11 mouse cellular contexts compared by ENCODE assay signal in the genomic region with DNA sequence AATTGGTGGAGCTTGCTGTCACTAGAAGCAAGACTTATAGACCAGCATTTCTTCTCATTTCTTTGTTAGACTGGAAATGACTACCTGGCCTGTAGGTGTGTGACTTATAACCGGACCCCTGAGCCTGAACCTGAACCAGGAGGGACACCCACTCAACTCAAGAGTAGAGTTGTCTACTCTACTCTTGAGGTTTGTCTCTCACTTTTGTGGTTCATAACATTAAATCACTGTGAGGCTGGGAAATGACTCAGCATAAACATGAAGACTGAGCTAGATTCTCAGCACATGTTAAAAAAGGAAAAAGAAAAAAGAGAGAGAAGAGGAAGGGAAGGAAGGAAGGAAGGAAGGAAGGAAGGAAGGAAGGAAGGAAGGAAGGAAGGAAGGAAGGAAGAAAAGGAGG.
"Had no signal": no experiment of that assay in that cellular context is flagged by ENCODE, and none has a peak within 500 bp of the region (broad histone marks: within the 10 kb centered on the region; RNA-seq: fewer than 3 reads in every experiment).

No protein-coding gene starts in this region.

- H3K9ac ChIP-seq: kidney, embryonic 15.5 days; midbrain, embryonic 12.5 days; neural tube, embryonic 13.5 days; stomach, embryonic 15.5 days had no signal

- H3K9me3 ChIP-seq: kidney, embryonic 15.5 days; limb, embryonic 10.5 days; midbrain, embryonic 12.5 days; neural tube, embryonic 13.5 days; stomach, embryonic 15.5 days had no signal

- H3K4me3 ChIP-seq: kidney, embryonic 15.5 days; layer of hippocampus, adult 2 months; left cerebral cortex, adult 2 months; limb, embryonic 10.5 days; midbrain, embryonic 12.5 days; neural tube, embryonic 13.5 days; stomach, embryonic 15.5 days had no signal

- H3K4me1 ChIP-seq: midbrain, embryonic 12.5 days; neural tube, embryonic 13.5 days; stomach, embryonic 15.5 days had no signal

- H3K27ac ChIP-seq: kidney, embryonic 15.5 days; layer of hippocampus, adult 2 months; left cerebral cortex, adult 2 months; limb, embryonic 10.5 days; midbrain, embryonic 12.5 days; neural tube, embryonic 13.5 days; stomach, embryonic 15.5 days had no signal

- H3K36me3 ChIP-seq: kidney, embryonic 15.5 days; limb, embryonic 10.5 days; midbrain, embryonic 12.5 days; neural tube, embryonic 13.5 days; stomach, embryonic 15.5 days had no signal

- H3K4me2 ChIP-seq: kidney, embryonic 15.5 days; midbrain, embryonic 12.5 days; neural tube, embryonic 13.5 days; stomach, embryonic 15.5 days had no signal

- H3K27me3 ChIP-seq: kidney, embryonic 15.5 days; midbrain, embryonic 12.5 days; neural tube, embryonic 13.5 days; stomach, embryonic 15.5 days had no signal

- ATAC-seq: midbrain, embryonic 16.5 days had no signal

- DNase-seq: right cerebral cortex, postnatal 4 days; thymus, adult 2 months; thymus, postnatal 25 days had no signal
